Mouse (Mus musculus): Measurements from ENCODE around the gene Fus. TPM values are rescaled to one million over a fixed set of nuclear protein-coding genes. Genes with fewer than 3 reads are reported as not detected.
A peak's percentile ranks its signal among the peaks of the same experiment; 100 is the strongest.

Fus gene
- polyA plus RNA-seq, 1 experiment from 2014 or later, result 286 TPM

- no peak for DNase-seq (ENCODE audit: low spot score)
These were observed 22.6 kb upstream of the Fus start for GRCm38 (mm10) chr7:127944614-127945013.

GRCm38 (mm10) chr7:127946470-127947023 is 20.7 kb upstream of the Fus start, which contains the start of gene Prss36:
TSS of gene Prss36 (minus strand) at chr7:127946725.
- no peak for DNase-seq (ENCODE audit: low spot score)

GRCm38 (mm10) chr7:127952864-127953581 is 14.2 kb upstream of the Fus start:
- peak; percentile 62 for DNase-seq (ENCODE audit: low spot score)

GRCm38 (mm10) chr7:127959364-127959763 is 7.9 kb upstream of the Fus start:
- no peak for DNase-seq (ENCODE audit: low spot score)

GRCm38 (mm10) chr7:127966371-127966918 is 812 bp upstream of the Fus start:
- DNase-seq (ENCODE audit: low spot score), result peak; percentile 40

- peak; percentile 63 for DNase-seq (ENCODE audit: low spot score)
These were observed 918 bp downstream of the Fus start for GRCm38 (mm10) chr7:127967922-127968828.

GRCm38 (mm10) chr7:127974413-127974930 is 7.2 kb downstream of the Fus start:
- DNase-seq (ENCODE audit: low spot score), result no peak

- DNase-seq (ENCODE audit: low spot score), result no peak
These were observed 11.6 kb downstream of the Fus start for GRCm38 (mm10) chr7:127978856-127979255.

- no peak for DNase-seq (ENCODE audit: low spot score)
These were observed 13.3 kb downstream of the Fus start for GRCm38 (mm10) chr7:127980606-127981005.

- no peak for DNase-seq (ENCODE audit: low spot score)
These were observed 21.6 kb downstream of the Fus start for GRCm38 (mm10) chr7:127988904-127989303.

- peak; percentile 80 for DNase-seq (ENCODE audit: low spot score)
These were observed 24.6 kb downstream of the Fus start for GRCm38 (mm10) chr7:127991643-127992487.

- DNase-seq (ENCODE audit: low spot score), result peak; percentile 69
These were observed 25.5 kb downstream of the Fus start for GRCm38 (mm10) chr7:127992488-127993340.

GRCm38 (mm10) chr7:127993341-127993977 is 26.2 kb downstream of the Fus start, which contains the start of gene Pycard:
TSS of gene Pycard (minus strand) at chr7:127993867.
- DNase-seq (ENCODE audit: low spot score), result peak; percentile 93

GRCm38 (mm10) chr7:127999436-127999835 is 32.2 kb downstream of the Fus start:
- no peak for DNase-seq (ENCODE audit: low spot score)

- DNase-seq (ENCODE audit: low spot score), result no peak
These were observed 33.1 kb downstream of the Fus start for GRCm38 (mm10) chr7:128000068-128000950.

- DNase-seq (ENCODE audit: low spot score), result no peak
These were observed 35.8 kb downstream of the Fus start for GRCm38 (mm10) chr7:128003098-128003497.

- no peak for DNase-seq (ENCODE audit: low spot score)
These were observed 36.4 kb downstream of the Fus start, which contains the start of gene Trim72 for GRCm38 (mm10) chr7:128003688-128004087. TSS of gene Trim72 (plus strand) at chr7:128003949.

GRCm38 (mm10) chr7:128004150-128004486 is 36.9 kb downstream of the Fus start:
- no peak for DNase-seq (ENCODE audit: low spot score)

Data from thymus, postnatal 0 days (tissue).